Mouse (Mus musculus): Measurements from ENCODE around the gene Slc35c1.

GRCm38 (mm10) chr2:92487791-92488190 lies 27.5 kb upstream of the Slc35c1 start:
- TF ChIP-seq POLR2A (IDR thresholded peaks at IDR 0.05; ENCODE audit: low read depth, low read length): no peak
- TF ChIP-seq CTCF (IDR thresholded peaks at IDR 0.05; ENCODE audit: extremely low read depth, insufficient read depth, insufficient read length, insufficient replicate concordance): no peak
